Mouse (Mus musculus): ENCODE data around the gene Tmeff2. TPM values are rescaled to one million over a fixed set of nuclear protein-coding genes. Genes with fewer than 3 reads are reported as not detected.
A peak's percentile ranks its signal among the peaks of the same experiment; 100 is the strongest.

Gene Tmeff2
- polyA plus RNA-seq, 1 experiment from 2014 or later, result 11.6 TPM

DNA sequence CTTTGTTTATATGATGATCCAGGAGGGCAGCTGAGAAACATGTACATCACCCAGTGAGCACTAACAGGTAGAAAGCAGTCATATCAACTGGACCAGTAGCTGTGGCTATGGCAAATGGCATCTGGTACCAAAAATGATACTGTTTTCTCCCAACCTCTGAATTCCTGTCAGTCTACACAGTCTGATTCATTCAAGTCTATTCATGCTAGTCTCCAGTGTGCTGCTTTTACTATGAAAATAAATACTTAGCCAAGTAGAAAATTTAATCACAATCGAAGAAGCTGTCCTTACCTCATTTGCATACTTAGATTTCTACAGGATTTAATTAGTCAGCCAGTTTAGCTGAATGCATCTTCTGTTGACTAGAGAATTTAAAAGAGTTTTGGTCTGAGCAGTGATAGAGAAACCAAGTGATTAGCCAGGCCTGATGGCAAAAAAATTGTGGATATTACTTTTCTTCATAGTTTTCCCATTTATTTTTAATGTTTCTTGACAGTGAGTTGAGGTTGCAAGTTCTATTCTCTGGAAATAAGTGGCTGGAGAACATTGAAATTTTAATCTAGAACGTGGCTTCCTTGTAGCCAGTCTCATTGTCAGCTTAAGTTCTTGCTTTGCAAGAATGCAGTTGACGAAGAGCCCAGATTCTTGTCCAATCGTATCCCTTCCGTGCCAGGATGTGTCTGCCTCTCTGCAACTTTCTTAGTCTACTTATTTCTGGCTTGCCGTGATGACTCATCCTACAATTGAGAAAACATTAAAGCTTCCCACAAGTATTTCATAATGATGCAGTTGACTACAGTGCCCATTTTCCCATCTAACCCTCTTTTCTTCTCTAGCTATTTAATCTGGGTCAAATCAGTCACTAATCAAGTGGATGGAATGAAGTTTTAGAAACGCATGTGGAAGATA is 39.9 kb downstream of the Tmeff2 start:
- Histone ChIP-seq H3K9ac (no peak overlapping the region), H3K4me1 (no peaks in the 10 kb centered on the region), H3K4me2 (replicated peaks) (no peak overlapping the region), H3K9me3 (replicated peaks) (no peaks in the 10 kb centered on the region), H3K4me3 (replicated peaks) (no peak overlapping the region), H3K36me3 (no peaks in the 10 kb centered on the region), H3K27ac (replicated peaks) (no peak overlapping the region), H3K27me3 (no peaks in the 10 kb centered on the region)
- 66% methylated on average over 7 of the region's 7 CpGs for WGBS
- no peak for ATAC-seq (ENCODE audit: insufficient number of reproducible peaks, low FRiP score, low TSS enrichment, low read depth)

- Histone ChIP-seq H3K4me2 (replicated peaks) (no peak overlapping the region), H3K36me3 (no peaks in the 10 kb centered on the region), H3K27ac (replicated peaks) (no peak overlapping the region), H3K9ac (no peak overlapping the region), H3K9me3 (replicated peaks) (no peaks in the 10 kb centered on the region), H3K4me1 (no peaks in the 10 kb centered on the region), H3K4me3 (replicated peaks) (no peak overlapping the region), H3K27me3 (no peaks in the 10 kb centered on the region)
- ATAC-seq (ENCODE audit: insufficient number of reproducible peaks, low FRiP score, low TSS enrichment, low read depth), result no peak
- WGBS, result 60% methylated on average over 1 of the region's 1 CpGs
Observed at GRCm38 (mm10) chr1:50948575-50948974, 48.1 kb downstream of the Tmeff2 start.

GRCm38 (mm10) chr1:50958844-50959243 is 58.4 kb downstream of the Tmeff2 start:
- H3K9ac ChIP-seq, result no peak overlapping the region
- no peak overlapping the region for H3K4me3 ChIP-seq (replicated peaks)
- no peak overlapping the region for H3K4me2 ChIP-seq (replicated peaks)
- H3K27ac ChIP-seq (replicated peaks), result no peak overlapping the region
- H3K4me1 ChIP-seq, result no peaks in the 10 kb centered on the region
- no peak for ATAC-seq (ENCODE audit: insufficient number of reproducible peaks, low FRiP score, low TSS enrichment, low read depth)
- no peaks in the 10 kb centered on the region for H3K9me3 ChIP-seq (replicated peaks)
- WGBS, result 95% methylated on average over 1 of the region's 1 CpGs
- H3K27me3 ChIP-seq, result no peaks in the 10 kb centered on the region; the same call in 1 of the 2 replicates
- H3K36me3 ChIP-seq, result no peaks in the 10 kb centered on the region

DNA sequence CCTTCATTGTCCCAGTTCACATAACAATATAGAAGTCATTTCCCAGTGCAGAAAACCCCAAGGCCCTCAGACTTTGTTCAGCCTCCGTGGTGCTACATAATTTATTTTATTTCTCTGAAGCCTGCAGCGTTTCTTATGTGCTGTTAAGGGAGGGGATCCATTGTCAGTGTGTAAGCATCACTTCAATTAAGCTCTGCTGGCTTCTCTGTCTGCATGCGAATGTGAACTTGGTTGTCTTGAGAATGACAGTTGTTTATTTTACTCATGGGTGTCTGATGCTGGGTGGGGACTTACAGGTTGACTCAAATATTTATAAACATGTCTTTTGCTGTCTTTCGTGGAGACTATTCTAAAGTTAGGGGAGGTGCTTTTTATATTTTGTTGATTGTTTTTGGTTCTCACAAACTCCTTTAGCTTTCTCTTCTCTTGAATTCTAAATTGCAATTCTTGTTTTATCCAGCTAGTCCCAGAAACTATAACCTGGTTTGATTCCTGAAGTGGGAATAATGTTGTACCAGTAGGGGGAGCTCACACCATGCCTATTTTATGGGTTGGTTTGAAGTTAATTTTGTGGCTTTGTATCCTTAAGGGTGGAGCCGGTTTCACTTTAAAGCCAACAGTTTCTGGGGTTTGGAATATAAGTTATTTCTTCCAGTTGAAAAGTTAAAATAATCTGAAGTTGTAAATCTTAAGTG is 61.7 kb downstream of the Tmeff2 start:
- no peak for ATAC-seq (ENCODE audit: insufficient number of reproducible peaks, low FRiP score, low TSS enrichment, low read depth)
- Histone ChIP-seq H3K27me3 (no peaks in the 10 kb centered on the region; the same call in 1 of the 2 replicates), H3K4me1 (no peaks in the 10 kb centered on the region), H3K36me3 (no peaks in the 10 kb centered on the region), H3K27ac (replicated peaks) (no peak overlapping the region), H3K9ac (no peak overlapping the region), H3K4me3 (replicated peaks) (no peak overlapping the region), H3K4me2 (replicated peaks) (0 out of 2 replicates have a peak overlapping the region, but pooled peaks have one; percentile 15), H3K9me3 (replicated peaks) (no peaks in the 10 kb centered on the region)
- WGBS, result 46% methylated on average over 5 of the region's 5 CpGs

GRCm38 (mm10) chr1:50962649-50963000 is 62.2 kb downstream of the Tmeff2 start:
- H3K4me2 ChIP-seq (replicated peaks), result 0 out of 2 replicates have a peak overlapping the region, but pooled peaks have one; percentile 15
- no peak overlapping the region for H3K4me3 ChIP-seq (replicated peaks)
- H3K9ac ChIP-seq, result no peak overlapping the region
- no peaks in the 10 kb centered on the region; the same call in 1 of the 2 replicates for H3K27me3 ChIP-seq
- H3K9me3 ChIP-seq (replicated peaks), result no peaks in the 10 kb centered on the region
- H3K27ac ChIP-seq (replicated peaks), result no peak overlapping the region
- H3K36me3 ChIP-seq, result no peaks in the 10 kb centered on the region
- H3K4me1 ChIP-seq, result no peaks in the 10 kb centered on the region
- WGBS, result 51% methylated on average over 4 of the region's 4 CpGs
- ATAC-seq (ENCODE audit: insufficient number of reproducible peaks, low FRiP score, low TSS enrichment, low read depth), result no peak

GRCm38 (mm10) chr1:50969685-50970084 is 69.2 kb downstream of the Tmeff2 start:
- WGBS, result 78% methylated on average over 2 of the region's 2 CpGs
- Histone ChIP-seq H3K9ac (no peak overlapping the region), H3K27ac (replicated peaks) (no peak overlapping the region), H3K4me3 (replicated peaks) (no peak overlapping the region), H3K9me3 (replicated peaks) (no peaks in the 10 kb centered on the region), H3K36me3 (no peaks in the 10 kb centered on the region), H3K27me3 (no peaks in the 10 kb centered on the region), H3K4me1 (no peaks in the 10 kb centered on the region), H3K4me2 (replicated peaks) (no peak overlapping the region)
- no peak for ATAC-seq (ENCODE audit: insufficient number of reproducible peaks, low FRiP score, low TSS enrichment, low read depth)

GRCm38 (mm10) chr1:50970853-50971252 is 70.4 kb downstream of the Tmeff2 start:
- Histone ChIP-seq H3K4me2 (replicated peaks) (no peak overlapping the region), H3K4me1 (no peaks in the 10 kb centered on the region), H3K9me3 (replicated peaks) (no peaks in the 10 kb centered on the region), H3K27me3 (no peaks in the 10 kb centered on the region), H3K36me3 (no peaks in the 10 kb centered on the region), H3K9ac (no peak overlapping the region), H3K27ac (replicated peaks) (no peak overlapping the region), H3K4me3 (replicated peaks) (no peak overlapping the region)
- ATAC-seq (ENCODE audit: insufficient number of reproducible peaks, low FRiP score, low TSS enrichment, low read depth), result no peak
- WGBS, result 53% methylated on average over 2 of the region's 2 CpGs

DNA sequence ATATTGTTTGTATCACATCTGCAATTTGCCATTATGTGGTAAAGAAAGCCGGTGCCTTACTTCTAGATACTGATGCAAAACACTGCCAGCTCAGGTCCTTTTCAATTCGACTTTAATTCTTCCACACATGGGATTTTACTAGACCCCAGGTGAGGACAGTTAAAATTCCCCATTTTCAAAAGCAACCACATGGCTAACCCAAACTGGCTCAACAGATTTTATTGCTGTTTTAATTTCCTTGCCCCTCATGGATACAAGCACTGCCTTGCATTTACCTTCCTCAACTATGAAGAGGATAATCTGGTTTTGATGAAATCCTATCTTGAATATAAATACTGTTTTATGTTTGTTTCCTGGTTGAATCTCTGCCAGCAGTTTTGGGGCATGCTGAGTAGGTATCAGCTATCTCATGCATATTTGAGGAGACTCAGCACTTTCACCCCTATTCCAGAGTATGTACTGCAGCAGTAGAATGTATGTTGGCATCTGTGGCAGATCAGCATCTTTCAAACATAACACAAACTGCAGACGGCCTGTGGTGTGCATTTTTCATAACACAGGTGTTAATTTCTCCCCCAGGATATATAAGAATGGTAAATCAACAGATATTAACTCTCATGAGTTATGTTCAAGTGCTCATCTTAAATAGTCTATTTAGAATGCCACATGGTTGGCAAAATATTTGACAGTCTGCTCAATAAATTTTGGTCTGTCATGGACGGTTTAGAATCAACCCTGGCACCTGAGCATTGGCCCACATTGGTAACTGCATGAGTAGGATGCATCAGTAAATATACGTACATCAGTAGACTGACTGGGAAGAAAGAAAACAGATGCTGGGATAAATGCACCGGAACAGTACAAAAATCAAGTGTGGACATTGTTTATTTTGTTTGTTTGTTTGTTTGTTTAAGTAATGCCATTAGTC is 72.3 kb downstream of the Tmeff2 start:
- H3K4me2 ChIP-seq (replicated peaks), result no peak overlapping the region
- no peaks in the 10 kb centered on the region for H3K27me3 ChIP-seq
- no peaks in the 10 kb centered on the region for H3K36me3 ChIP-seq
- no peaks in the 10 kb centered on the region for H3K4me1 ChIP-seq
- ATAC-seq (ENCODE audit: insufficient number of reproducible peaks, low FRiP score, low TSS enrichment, low read depth), result no peak
- no peak overlapping the region for H3K4me3 ChIP-seq (replicated peaks)
- H3K9ac ChIP-seq, result no peak overlapping the region
- no peak overlapping the region for H3K27ac ChIP-seq (replicated peaks)
- 62% methylated on average over 6 of the region's 6 CpGs for WGBS
- H3K9me3 ChIP-seq (replicated peaks), result no peaks in the 10 kb centered on the region

DNA sequence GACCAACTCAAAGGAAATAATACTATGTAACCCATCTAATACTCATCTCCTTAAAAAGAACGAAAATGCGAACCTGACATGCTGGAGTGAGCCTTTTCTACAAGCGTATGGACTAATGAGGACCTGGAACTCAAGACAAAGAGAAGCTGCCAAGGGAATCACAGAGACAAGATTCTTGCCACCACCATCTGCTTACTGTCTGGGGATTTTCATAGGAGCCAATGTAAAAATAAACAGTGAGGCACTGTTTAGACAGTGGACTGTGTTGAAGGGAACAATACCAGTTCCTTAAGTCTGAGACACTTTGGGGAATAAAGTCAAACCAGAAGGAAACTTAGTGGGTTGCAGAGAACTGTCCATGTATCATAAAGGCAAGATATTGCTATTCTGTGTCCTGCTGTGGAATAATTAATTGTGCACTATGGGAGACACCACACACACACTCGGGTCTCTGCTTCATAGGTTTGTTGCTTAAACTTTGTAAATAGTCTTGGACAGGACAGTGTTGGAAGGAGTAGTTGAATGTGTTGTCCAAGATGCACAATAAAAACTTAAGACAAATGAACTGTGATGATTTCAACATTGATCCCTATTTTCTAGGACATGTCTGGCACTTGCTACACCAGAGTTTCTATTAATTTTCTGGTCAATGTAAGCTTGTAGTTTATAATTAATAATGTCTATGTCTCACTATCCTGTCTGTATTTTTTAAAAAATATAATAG is 79.1 kb downstream of the Tmeff2 start:
- H3K9me3 ChIP-seq (replicated peaks), result no peaks in the 10 kb centered on the region
- no peak for ATAC-seq (ENCODE audit: insufficient number of reproducible peaks, low FRiP score, low TSS enrichment, low read depth)
- no peak overlapping the region for H3K27ac ChIP-seq (replicated peaks)
- H3K27me3 ChIP-seq, result no peaks in the 10 kb centered on the region
- no peak overlapping the region for H3K9ac ChIP-seq
- WGBS, result 77% methylated on average over 4 of the region's 4 CpGs
- no peaks in the 10 kb centered on the region for H3K4me1 ChIP-seq
- no peaks in the 10 kb centered on the region for H3K36me3 ChIP-seq
- H3K4me2 ChIP-seq (replicated peaks), result no peak overlapping the region
- no peak overlapping the region for H3K4me3 ChIP-seq (replicated peaks)

- no peaks in the 10 kb centered on the region for H3K9me3 ChIP-seq (replicated peaks)
- H3K4me3 ChIP-seq (replicated peaks), result no peak overlapping the region
- no peak for ATAC-seq (ENCODE audit: insufficient number of reproducible peaks, low FRiP score, low TSS enrichment, low read depth)
- no peaks in the 10 kb centered on the region for H3K36me3 ChIP-seq
- H3K4me1 ChIP-seq, result no peaks in the 10 kb centered on the region
- H3K27ac ChIP-seq (replicated peaks), result no peak overlapping the region
- 74% methylated on average over 4 of the region's 4 CpGs for WGBS
- no peak overlapping the region for H3K4me2 ChIP-seq (replicated peaks)
- H3K9ac ChIP-seq, result no peak overlapping the region
- H3K27me3 ChIP-seq, result no peaks in the 10 kb centered on the region
Observed at GRCm38 (mm10) chr1:50980591-50980990, 80.1 kb downstream of the Tmeff2 start.
